Mouse (Mus musculus): ENCODE results near the gene Ece1. TPM values are rescaled to one million over a fixed set of nuclear protein-coding genes. Genes with fewer than 3 reads are reported as not detected.
A peak's percentile ranks its signal among the peaks of the same experiment; 100 is the strongest.

The Ece1 gene
- polyA plus RNA-seq, 1 experiment from 2014 or later, result 20.1 TPM

- 8% methylated on average over 4 of the region's 4 CpGs for WGBS
- peak; percentile 53; the same call in 1 of the 2 replicates for ATAC-seq (ENCODE audit: low FRiP score)
- H3K27ac ChIP-seq, result peak overlapping the region; percentile 80
- H3K4me2 ChIP-seq (replicated peaks), result no peak overlapping the region; the same call in 1 of the 2 replicates
- H3K9me3 ChIP-seq (replicated peaks), result no peaks in the 10 kb centered on the region
- peaks cover 47% of the 10 kb centered on the region for H3K4me1 ChIP-seq
- no peaks in the 10 kb centered on the region for H3K27me3 ChIP-seq
- H3K4me3 ChIP-seq, result no peak overlapping the region
- no peak overlapping the region for H3K9ac ChIP-seq
- no peaks in the 10 kb centered on the region for H3K36me3 ChIP-seq
Measured at GRCm38 (mm10) chr4:137891553-137892145, 29.6 kb downstream of the Ece1 start.

- H3K36me3 ChIP-seq, result no peaks in the 10 kb centered on the region
Measured at GRCm38 (mm10) chr4:137892713-137893242, 30.7 kb downstream of the Ece1 start.

GRCm38 (mm10) chr4:137896612-137897297 is 34.7 kb downstream of the Ece1 start:
- ATAC-seq (ENCODE audit: low FRiP score), result peak; percentile 15
- 13% methylated on average over 12 of the region's 12 CpGs for WGBS
- Histone ChIP-seq H3K4me2 (replicated peaks) (peak overlapping the region; percentile 13; the same call in 1 of the 2 replicates), H3K9ac (peak overlapping the region; percentile 38), H3K9me3 (replicated peaks) (no peaks in the 10 kb centered on the region), H3K27me3 (peaks cover 6% of the 10 kb centered on the region; the same call in 1 of the 2 replicates), H3K27ac (peak overlapping the region; percentile 74), H3K36me3 (no peaks in the 10 kb centered on the region), H3K4me3 (no peak overlapping the region), H3K4me1 (peaks cover 43% of the 10 kb centered on the region)

More at GRCm38 (mm10) chr4:137892713-137893242, 30.7 kb downstream of the Ece1 start:
- peaks cover 56% of the 10 kb centered on the region for H3K4me1 ChIP-seq
- 0 out of 2 replicates have a peak overlapping the region, but pooled peaks have one; percentile 13 for H3K9ac ChIP-seq
- peak overlapping the region; percentile 80 for H3K27ac ChIP-seq
- H3K4me3 ChIP-seq, result no peak overlapping the region
- peak overlapping the region; percentile 37 for H3K4me2 ChIP-seq (replicated peaks)
- peak; percentile 72 for ATAC-seq (ENCODE audit: low FRiP score)
- WGBS, result 10% methylated on average over 11 of the region's 11 CpGs
- H3K9me3 ChIP-seq (replicated peaks), result no peaks in the 10 kb centered on the region
- no peaks in the 10 kb centered on the region for H3K27me3 ChIP-seq

DNA sequence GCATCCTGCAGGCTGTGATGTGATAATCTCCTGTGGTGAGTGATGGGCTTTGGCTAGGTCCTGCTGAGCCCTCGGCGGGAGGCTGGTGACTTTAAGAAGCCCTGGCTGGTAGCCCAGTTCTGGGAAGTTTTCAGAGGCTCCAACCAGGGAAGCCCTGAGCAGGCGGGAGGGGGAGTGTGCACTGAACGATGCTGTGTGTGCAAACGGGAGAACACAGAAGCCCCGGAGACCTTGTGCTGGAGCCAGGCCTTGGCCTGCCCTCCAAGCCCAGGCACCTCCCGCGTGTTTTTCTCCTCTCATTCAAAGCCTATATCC is 35.2 kb downstream of the Ece1 start:
- 12% methylated on average over 8 of the region's 8 CpGs for WGBS
- H3K4me2 ChIP-seq (replicated peaks), result peak overlapping the region; percentile 13; the same call in 1 of the 2 replicates
- peaks cover 6% of the 10 kb centered on the region; the same call in 1 of the 2 replicates for H3K27me3 ChIP-seq
- no peaks in the 10 kb centered on the region for H3K9me3 ChIP-seq (replicated peaks)
- no peaks in the 10 kb centered on the region for H3K36me3 ChIP-seq
- H3K27ac ChIP-seq, result peak overlapping the region; percentile 74
- peak; percentile 54 for ATAC-seq (ENCODE audit: low FRiP score)
- peak overlapping the region; percentile 38 for H3K9ac ChIP-seq
- peaks cover 41% of the 10 kb centered on the region for H3K4me1 ChIP-seq
- no peak overlapping the region for H3K4me3 ChIP-seq

DNA sequence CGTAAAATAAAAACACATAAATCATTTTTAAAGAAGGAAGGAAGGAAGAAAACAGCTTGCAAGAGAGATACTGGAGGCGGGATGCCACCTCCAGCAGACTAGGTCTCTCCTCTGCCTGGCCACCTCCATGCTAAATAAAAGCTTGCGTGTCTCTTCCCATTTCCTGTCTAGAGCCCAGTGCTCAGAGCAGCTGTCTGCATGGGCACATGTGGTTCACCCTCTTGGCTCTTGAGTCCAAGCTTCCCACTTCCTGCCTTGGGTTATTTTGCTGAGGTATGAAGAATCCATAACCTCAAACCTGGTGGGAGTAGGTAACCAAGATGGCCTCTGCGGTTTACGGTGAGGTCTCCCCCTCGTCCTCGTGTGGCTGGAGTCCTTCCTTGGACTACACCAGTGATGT is 36.5 kb downstream of the Ece1 start:
- H3K4me3 ChIP-seq, result no peak overlapping the region
- H3K36me3 ChIP-seq, result no peaks in the 10 kb centered on the region
- H3K4me2 ChIP-seq (replicated peaks), result no peak overlapping the region
- H3K9me3 ChIP-seq (replicated peaks), result no peaks in the 10 kb centered on the region
- no peak overlapping the region for H3K9ac ChIP-seq
- peaks cover 6% of the 10 kb centered on the region; the same call in 1 of the 2 replicates for H3K27me3 ChIP-seq
- H3K4me1 ChIP-seq, result peaks cover 40% of the 10 kb centered on the region
- H3K27ac ChIP-seq, result no peak overlapping the region
- ATAC-seq (ENCODE audit: low FRiP score), result no peak
- WGBS, result 83% methylated on average over 7 of the region's 7 CpGs

GRCm38 (mm10) chr4:137902268-137902667 is 40.2 kb downstream of the Ece1 start:
- no peaks in the 10 kb centered on the region for H3K36me3 ChIP-seq
- WGBS, result 64% methylated on average over 13 of the region's 13 CpGs
- H3K9me3 ChIP-seq (replicated peaks), result no peaks in the 10 kb centered on the region
- H3K27me3 ChIP-seq, result peaks cover 6% of the 10 kb centered on the region; the same call in 1 of the 2 replicates
- H3K27ac ChIP-seq, result no peak overlapping the region
- H3K4me3 ChIP-seq, result no peak overlapping the region
- no peak overlapping the region for H3K9ac ChIP-seq
- H3K4me1 ChIP-seq, result peaks cover 31% of the 10 kb centered on the region
- H3K4me2 ChIP-seq (replicated peaks), result no peak overlapping the region
- ATAC-seq (ENCODE audit: low FRiP score), result no peak

- Histone ChIP-seq H3K4me1 (peaks cover 25% of the 10 kb centered on the region), H3K27ac (no peak overlapping the region), H3K9me3 (replicated peaks) (no peaks in the 10 kb centered on the region), H3K27me3 (peaks cover 6% of the 10 kb centered on the region; the same call in 1 of the 2 replicates), H3K4me2 (replicated peaks) (no peak overlapping the region), H3K9ac (no peak overlapping the region), H3K4me3 (no peak overlapping the region), H3K36me3 (no peaks in the 10 kb centered on the region)
- ATAC-seq (ENCODE audit: low FRiP score), result no peak
- 38% methylated on average over 7 of the region's 7 CpGs for WGBS
Measured at GRCm38 (mm10) chr4:137902873-137903272, 40.8 kb downstream of the Ece1 start.

- H3K4me1 ChIP-seq, result peaks cover 19% of the 10 kb centered on the region
- no peaks in the 10 kb centered on the region for H3K36me3 ChIP-seq
- H3K27me3 ChIP-seq, result no peaks in the 10 kb centered on the region
- no peak overlapping the region for H3K4me2 ChIP-seq (replicated peaks)
- no peaks in the 10 kb centered on the region for H3K9me3 ChIP-seq (replicated peaks)
- no peak overlapping the region; the same call in 1 of the 2 replicates for H3K27ac ChIP-seq
- no peak overlapping the region for H3K4me3 ChIP-seq
- H3K9ac ChIP-seq, result no peak overlapping the region
- WGBS, result 67% methylated on average over 13 of the region's 13 CpGs
- ATAC-seq (ENCODE audit: low FRiP score), result no peak
Measured at GRCm38 (mm10) chr4:137904956-137905551, 43.0 kb downstream of the Ece1 start.

DNA sequence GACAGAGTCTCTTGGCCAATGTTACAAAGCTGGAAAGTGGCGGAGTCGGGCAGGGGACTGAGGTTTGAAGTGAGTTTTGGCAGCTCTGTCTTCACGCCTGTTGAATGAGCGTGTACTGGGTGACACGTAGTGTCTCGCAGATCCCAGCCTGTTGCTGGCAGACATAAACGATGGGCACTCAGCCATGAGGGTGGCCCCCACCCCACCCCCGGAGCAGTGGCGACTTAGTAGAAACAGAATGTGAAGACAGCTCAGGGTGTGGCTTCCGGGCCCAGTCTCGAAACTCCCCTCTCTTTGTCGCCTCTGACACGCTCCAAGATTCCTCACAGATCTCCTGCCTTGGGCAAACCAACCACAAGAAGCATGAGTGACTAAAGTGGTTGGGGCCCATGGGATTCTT is 45.9 kb downstream of the Ece1 start:
- H3K9ac ChIP-seq, result no peak overlapping the region
- no peaks in the 10 kb centered on the region for H3K9me3 ChIP-seq (replicated peaks)
- no peaks in the 10 kb centered on the region for H3K27me3 ChIP-seq
- no peak overlapping the region for H3K4me3 ChIP-seq
- no peak overlapping the region for H3K27ac ChIP-seq
- peaks cover 13% of the 10 kb centered on the region for H3K4me1 ChIP-seq
- no peak overlapping the region for H3K4me2 ChIP-seq (replicated peaks)
- WGBS, result 69% methylated on average over 13 of the region's 13 CpGs
- no peak for ATAC-seq (ENCODE audit: low FRiP score)
- no peaks in the 10 kb centered on the region for H3K36me3 ChIP-seq

GRCm38 (mm10) chr4:137908489-137908888 is 46.5 kb downstream of the Ece1 start:
- Histone ChIP-seq H3K4me3 (no peak overlapping the region), H3K9ac (no peak overlapping the region), H3K4me2 (replicated peaks) (no peak overlapping the region), H3K9me3 (replicated peaks) (no peaks in the 10 kb centered on the region), H3K4me1 (peaks cover 16% of the 10 kb centered on the region), H3K27me3 (no peaks in the 10 kb centered on the region), H3K36me3 (no peaks in the 10 kb centered on the region), H3K27ac (no peak overlapping the region)
- ATAC-seq (ENCODE audit: low FRiP score), result no peak
- WGBS, result 92% methylated on average over 7 of the region's 7 CpGs

- Histone ChIP-seq H3K9me3 (replicated peaks) (no peaks in the 10 kb centered on the region), H3K4me1 (peaks cover 20% of the 10 kb centered on the region), H3K27ac (no peak overlapping the region), H3K36me3 (no peaks in the 10 kb centered on the region), H3K9ac (no peak overlapping the region), H3K27me3 (peaks cover 4% of the 10 kb centered on the region; the same call in 1 of the 2 replicates), H3K4me2 (replicated peaks) (no peak overlapping the region), H3K4me3 (no peak overlapping the region)
- WGBS, result 84% methylated on average over 4 of the region's 4 CpGs
- no peak for ATAC-seq (ENCODE audit: low FRiP score)
Measured at GRCm38 (mm10) chr4:137908915-137909314, 46.9 kb downstream of the Ece1 start.

- H3K27ac ChIP-seq, result no peak overlapping the region
- peaks cover 8% of the 10 kb centered on the region for H3K27me3 ChIP-seq
- H3K9me3 ChIP-seq (replicated peaks), result no peaks in the 10 kb centered on the region
- ATAC-seq (ENCODE audit: low FRiP score), result no peak
- peaks cover 21% of the 10 kb centered on the region for H3K4me1 ChIP-seq
- no peaks in the 10 kb centered on the region for H3K36me3 ChIP-seq
- H3K4me2 ChIP-seq (replicated peaks), result no peak overlapping the region
- no peak overlapping the region for H3K4me3 ChIP-seq
- no peak overlapping the region for H3K9ac ChIP-seq
- 43% methylated on average over 4 of the region's 4 CpGs for WGBS
Measured at GRCm38 (mm10) chr4:137909471-137909870, 47.4 kb downstream of the Ece1 start.
